Mouse (Mus musculus): ENCODE data around the gene Erf.

The Erf gene

GRCm38 (mm10) chr7:25238015-25238706 is 12.4 kb downstream of the Erf start:
- DNase-seq (ENCODE audit: low spot score) = peak; percentile 79

GRCm38 (mm10) chr7:25237249-25238014 is 13.1 kb downstream of the Erf start, which contains the start of gene Gsk3a:
Gsk3a (minus strand) TSS chr7:25237851.
- DNase-seq (ENCODE audit: low spot score) = peak; percentile 93

GRCm38 (mm10) chr7:25235526-25235925 is 15.0 kb downstream of the Erf start:
- no peak for DNase-seq (ENCODE audit: low spot score)

GRCm38 (mm10) chr7:25233061-25233460 is 17.5 kb downstream of the Erf start:
- no peak for DNase-seq (ENCODE audit: low spot score)

GRCm38 (mm10) chr7:25232101-25232648 is 18.4 kb downstream of the Erf start:
- DNase-seq (ENCODE audit: low spot score) = no peak

GRCm38 (mm10) chr7:25230690-25231285 is 19.8 kb downstream of the Erf start:
- no peak for DNase-seq (ENCODE audit: low spot score)

GRCm38 (mm10) chr7:25227523-25228300 is 22.8 kb downstream of the Erf start:
- DNase-seq (ENCODE audit: low spot score) = no peak

- DNase-seq (ENCODE audit: low spot score) = no peak
These were observed 28.1 kb downstream of the Erf start for GRCm38 (mm10) chr7:25222275-25222967.

- peak; percentile 93 for DNase-seq (ENCODE audit: low spot score)
These were observed 29.3 kb downstream of the Erf start, which contains the start of gene Zfp526 for GRCm38 (mm10) chr7:25221102-25221883. Zfp526 (plus strand) TSS chr7:25221425.

GRCm38 (mm10) chr7:25220457-25221101 is 30.0 kb downstream of the Erf start, which contains the start of gene Dedd2:
Dedd2 (minus strand) TSS chr7:25220615.
- no peak for DNase-seq (ENCODE audit: low spot score)

- DNase-seq (ENCODE audit: low spot score) = peak; percentile 90
These were observed 30.7 kb downstream of the Erf start for GRCm38 (mm10) chr7:25219756-25220456.

GRCm38 (mm10) chr7:25219416-25219750 is 31.2 kb downstream of the Erf start:
- no peak for DNase-seq (ENCODE audit: low spot score)

GRCm38 (mm10) chr7:25218705-25219415 is 31.7 kb downstream of the Erf start:
- peak; percentile 40 for DNase-seq (ENCODE audit: low spot score)

GRCm38 (mm10) chr7:25217653-25218395 is 32.7 kb downstream of the Erf start:
- no peak for DNase-seq (ENCODE audit: low spot score)

GRCm38 (mm10) chr7:25214172-25214571 is 36.4 kb downstream of the Erf start:
- no peak for DNase-seq (ENCODE audit: low spot score)

GRCm38 (mm10) chr7:25213099-25213498 is 37.5 kb downstream of the Erf start:
- DNase-seq (ENCODE audit: low spot score) = no peak

GRCm38 (mm10) chr7:25210482-25210881 is 40.1 kb downstream of the Erf start:
- DNase-seq (ENCODE audit: low spot score) = no peak

- DNase-seq (ENCODE audit: low spot score) = no peak
These were observed 41.4 kb downstream of the Erf start for GRCm38 (mm10) chr7:25209161-25209622.
